Mouse (Mus musculus): Measurements from ENCODE around the gene Zzef1. TPM values are rescaled to one million over a fixed set of nuclear protein-coding genes. Genes with fewer than 3 reads are reported as not detected.
"Not testable (repeated sequence)": the region's sequence is repeated elsewhere in the genome, so short reads cannot be mapped to it uniquely, and the experiment has no call there.

The Zzef1 gene
- total and polyA plus RNA-seq, 3 experiments = 10.5 to 20.8 (median 16.8) TPM

DNA sequence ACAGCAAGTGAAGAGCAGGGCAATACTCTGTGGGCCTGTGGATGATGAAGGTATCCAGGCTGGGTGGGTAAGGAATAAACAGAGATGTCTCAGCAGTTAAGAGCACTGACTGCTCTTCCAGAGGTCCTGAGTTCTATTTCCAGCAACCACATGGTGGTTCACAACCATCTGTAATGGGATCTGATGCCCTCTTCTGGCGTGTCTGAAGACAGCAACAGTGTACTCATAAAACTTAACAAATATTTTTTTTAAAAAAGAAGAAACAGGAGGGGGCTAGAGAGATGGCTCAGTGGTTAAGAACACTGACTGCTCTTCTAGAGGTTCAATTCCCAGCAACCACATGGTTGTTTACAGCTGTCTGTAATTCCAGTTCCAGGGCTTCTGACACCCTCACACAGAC is 23.4 kb upstream of the Zzef1 start:
- in situ Hi-C loops (cut with MboI; ENCODE audit: low pct_ligation_motif_present, low pct_unique_long_range_greater_than_20kb, low sequenced_read_pairs); H3K79me2 ChIP-seq (replicated peaks; ENCODE audit: control insufficient read depth, extremely low read depth, insufficient read depth, poor library complexity, severe bottlenecking); H3K9ac ChIP-seq (ENCODE audit: insufficient read depth, low read depth); H3K9me3 ChIP-seq (replicated peaks; ENCODE audit: low read length); H3K27ac ChIP-seq (ENCODE audit: insufficient read depth, low read depth); H3K4me2 ChIP-seq (ENCODE audit: insufficient read depth, low read depth, poor library complexity, severe bottlenecking); DNase-seq (ENCODE audit: extremely low read depth); H3K4me3 ChIP-seq (replicated peaks in 1 of 3; ENCODE audit: low read depth in 2 of 3, low read length in 2 of 3, poor library complexity in 1 of 3); H3K27me3 ChIP-seq (replicated peaks); H3K4me1 ChIP-seq (ENCODE audit: control insufficient read depth in 1 of 2, insufficient read depth in 2 of 2); dilution Hi-C loops (cut with MboI; ENCODE audit: extremely low pct_ligation_motif_present, extremely low pct_unique_long_range_greater_than_20kb, low sequenced_read_pairs): not testable (repeated sequence)
- TF ChIP-seq CTCF (conservative IDR thresholded peaks at IDR 0.05 in 1 of 2, IDR thresholded peaks at IDR 0.05 in 1 of 2; ENCODE audit: low read depth in 2 of 2, low read length in 2 of 2) = peak in 1 of 2 experiments; percentile 31; a peak in 2 of 4 replicates
- peak; percentile 25 for TF ChIP-seq SMC3 (IDR thresholded peaks at IDR 0.05; ENCODE audit: low read depth, low read length)
- 0 out of 2 replicates have a peak, but pooled peaks have one; percentile 30 for TF ChIP-seq POLR2AphosphoS2 (IDR thresholded peaks at IDR 0.05; ENCODE audit: low read depth, low read length)
- TF ChIP-seq MYC (IDR thresholded peaks at IDR 0.05; ENCODE audit: low read depth, low read length) = 0 out of 2 replicates have a peak, but pooled peaks have one; percentile 24
- H3K36me3 ChIP-seq (replicated peaks in 1 of 2; ENCODE audit: control insufficient read depth in 1 of 2, insufficient read depth in 1 of 2, low read length in 1 of 2) = peaks cover 20 to 38% of the 10 kb centered on the region in 2 experiments

GRCm38 (mm10) chr11:72778957-72779356 is 17.1 kb upstream of the Zzef1 start:
- H3K4me1 ChIP-seq (ENCODE audit: control insufficient read depth in 1 of 2, insufficient read depth in 2 of 2) = peaks cover 5 to 22% of the 10 kb centered on the region in 2 experiments; a peak in 3 of 4 replicates
- no peak overlapping the region for H3K4me3 ChIP-seq (replicated peaks in 1 of 3; ENCODE audit: low read depth in 2 of 3, low read length in 2 of 3, poor library complexity in 1 of 3)
- H3K79me2 ChIP-seq (replicated peaks; ENCODE audit: control insufficient read depth, extremely low read depth, insufficient read depth, poor library complexity, severe bottlenecking) = no peaks in the 10 kb centered on the region
- dilution Hi-C loops (cut with MboI; ENCODE audit: extremely low pct_ligation_motif_present, extremely low pct_unique_long_range_greater_than_20kb, low sequenced_read_pairs) = no loop called here
- H3K27ac ChIP-seq (ENCODE audit: insufficient read depth, low read depth) = no peak overlapping the region
- in situ Hi-C loops (cut with MboI; ENCODE audit: low pct_ligation_motif_present, low pct_unique_long_range_greater_than_20kb, low sequenced_read_pairs) = no loop called here
- H3K27me3 ChIP-seq (replicated peaks) = no peaks in the 10 kb centered on the region
- H3K36me3 ChIP-seq (replicated peaks in 1 of 2; ENCODE audit: control insufficient read depth in 1 of 2, insufficient read depth in 1 of 2, low read length in 1 of 2) = peaks cover 0 to 2% of the 10 kb centered on the region in 2 experiments
- no peaks in the 10 kb centered on the region for H3K9me3 ChIP-seq (replicated peaks; ENCODE audit: low read length)
- H3K9ac ChIP-seq (ENCODE audit: insufficient read depth, low read depth) = no peak overlapping the region
- H3K4me2 ChIP-seq (ENCODE audit: insufficient read depth, low read depth, poor library complexity, severe bottlenecking) = no peak overlapping the region
- no peak for DNase-seq (ENCODE audit: extremely low read depth)
- TF ChIP-seq SMC3 (IDR thresholded peaks at IDR 0.05; ENCODE audit: low read depth, low read length) = no peak
- TF ChIP-seq IRF4 (IDR thresholded peaks at IDR 0.05; ENCODE audit: low read depth, low read length) = no peak
- TF ChIP-seq TCF12 (IDR thresholded peaks at IDR 0.05; ENCODE audit: low read depth, low read length) = no peak
- TF ChIP-seq E2F4 (IDR thresholded peaks at IDR 0.05; ENCODE audit: insufficient replicate concordance, low read depth, low read length) = no peak
- no peak for TF ChIP-seq SIN3A (IDR thresholded peaks at IDR 0.05; ENCODE audit: low read length)
- TF ChIP-seq USF2 (conservative IDR thresholded peaks at IDR 0.05; ENCODE audit: low read depth, low read length) = no peak
- TF ChIP-seq JUN (IDR thresholded peaks at IDR 0.05; ENCODE audit: insufficient read depth, low read depth, low read length) = no peak
- TF ChIP-seq ELF1 (IDR thresholded peaks at IDR 0.05; ENCODE audit: low read depth, low read length) = no peak
- no peak for TF ChIP-seq UBTF (IDR thresholded peaks at IDR 0.05; ENCODE audit: low read depth, low read length)
- TF ChIP-seq ETS1 (conservative IDR thresholded peaks at IDR 0.05; ENCODE audit: low read depth, low read length) = no peak
- TF ChIP-seq HCFC1 (IDR thresholded peaks at IDR 0.05; ENCODE audit: low read depth, low read length) = no peak
- no peak for TF ChIP-seq KAT2A (IDR thresholded peaks at IDR 0.05; ENCODE audit: insufficient replicate concordance, low read length)
- TF ChIP-seq MEF2A (IDR thresholded peaks at IDR 0.05; ENCODE audit: borderline replicate concordance, low read depth, low read length) = no peak
- TF ChIP-seq TBP (conservative IDR thresholded peaks at IDR 0.05; ENCODE audit: low read depth, low read length) = no peak
- TF ChIP-seq ZNF384 (IDR thresholded peaks at IDR 0.05; ENCODE audit: low read depth, low read length) = no peak
- no peak for TF ChIP-seq MXI1 (IDR thresholded peaks at IDR 0.05; ENCODE audit: low read depth, low read length)
- TF ChIP-seq NELFE (IDR thresholded peaks at IDR 0.05; ENCODE audit: low read depth, low read length) = no peak
- no peak for TF ChIP-seq GABPA (IDR thresholded peaks at IDR 0.05; ENCODE audit: insufficient replicate concordance, low read depth, low read length)
- no peak for TF ChIP-seq EP300 (IDR thresholded peaks at IDR 0.05; ENCODE audit: low read length)

All from CH12.LX (cell line).